Mouse (Mus musculus): ENCODE results near the gene Icmt. TPM values are rescaled to one million over a fixed set of nuclear protein-coding genes. Genes with fewer than 3 reads are reported as not detected.

Gene Icmt
- polyA plus RNA-seq, 1 experiment from 2014 or later, result 23.7 TPM

DNA sequence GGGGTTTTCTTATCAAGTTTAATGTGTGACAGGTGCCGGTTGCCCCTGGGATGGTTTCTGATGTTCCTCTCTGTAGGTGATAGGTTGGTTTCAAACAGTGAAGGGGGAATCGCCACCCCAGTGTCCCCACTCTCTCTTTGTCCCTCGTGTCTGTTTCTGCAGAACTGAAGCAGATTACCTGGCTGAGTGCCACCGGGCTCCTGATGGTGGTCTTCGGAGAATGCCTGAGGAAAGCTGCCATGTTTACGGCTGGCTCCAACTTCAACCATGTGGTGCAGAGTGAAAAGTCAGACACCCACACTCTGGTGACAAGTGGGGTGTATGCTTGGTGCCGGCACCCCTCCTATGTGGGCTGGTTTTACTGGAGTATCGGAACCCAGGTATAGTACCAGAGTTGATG lies 3.3 kb downstream of the Icmt start:
- Histone ChIP-seq H3K9me3 (ENCODE audit: control insufficient read depth, low read length) (no peaks in the 10 kb centered on the region), H3K9ac (replicated peaks; ENCODE audit: low read length) (no peak overlapping the region), H3K4me1 (ENCODE audit: control insufficient read depth, insufficient read depth, low read length) (peaks cover 13% of the 10 kb centered on the region), H3K36me3 (ENCODE audit: control insufficient read depth, insufficient read depth, low read length) (peaks cover 57% of the 10 kb centered on the region), H3K27me3 (ENCODE audit: control insufficient read depth, insufficient read depth, low read length) (peaks cover 10% of the 10 kb centered on the region; the same call in 1 of the 2 replicates), H3K4me2 (ENCODE audit: low read length) (no peak overlapping the region), H3K4me3 (replicated peaks; ENCODE audit: low read depth, low read length) (no peak overlapping the region), H3K27ac (replicated peaks; ENCODE audit: low read depth, low read length) (no peak overlapping the region)
- no peak for DNase-seq
- WGBS, result 90% methylated on average over 8 of the region's 8 CpGs
- no peak for ATAC-seq (ENCODE audit: low FRiP score, low TSS enrichment)

- H3K27me3 ChIP-seq (ENCODE audit: control insufficient read depth, insufficient read depth, low read length), result 0 out of 2 replicates have a peak, but pooled peaks cover 4% of the 10 kb centered on the region
- ATAC-seq (ENCODE audit: low FRiP score, low TSS enrichment), result no peak
- H3K9me3 ChIP-seq (ENCODE audit: control insufficient read depth, low read length), result no peaks in the 10 kb centered on the region
- DNase-seq, result no peak
- peaks cover 9% of the 10 kb centered on the region for H3K4me1 ChIP-seq (ENCODE audit: control insufficient read depth, insufficient read depth, low read length)
- H3K9ac ChIP-seq (replicated peaks; ENCODE audit: low read length), result no peak overlapping the region
- H3K27ac ChIP-seq (replicated peaks; ENCODE audit: low read depth, low read length), result no peak overlapping the region
- H3K36me3 ChIP-seq (ENCODE audit: control insufficient read depth, insufficient read depth, low read length), result peaks cover 61% of the 10 kb centered on the region
- H3K4me2 ChIP-seq (ENCODE audit: low read length), result no peak overlapping the region
- 53% methylated on average over 11 of the region's 11 CpGs for WGBS
- no peak overlapping the region for H3K4me3 ChIP-seq (replicated peaks; ENCODE audit: low read depth, low read length)
Measured at GRCm38 (mm10) chr4:152302012-152302411, 5.0 kb downstream of the Icmt start.

DNA sequence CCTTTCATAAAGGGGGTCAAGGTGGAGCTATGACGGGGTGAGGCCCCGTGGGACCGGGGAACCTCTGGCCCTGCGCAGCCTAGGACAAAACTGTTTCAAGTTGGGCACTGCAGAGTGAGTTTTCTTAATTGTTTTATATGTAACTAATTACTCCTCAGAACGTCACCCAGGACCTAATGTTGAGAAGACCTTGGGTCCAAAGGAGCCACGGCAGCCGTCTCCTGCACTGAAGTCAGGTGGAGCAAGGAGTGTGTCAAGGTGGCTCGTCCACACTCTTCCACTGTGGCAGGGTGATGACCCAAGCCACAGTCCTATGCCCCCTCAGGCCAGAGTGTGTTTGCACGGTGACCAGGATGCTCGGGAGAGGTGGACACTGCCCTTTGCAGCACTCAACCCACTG lies 6.1 kb downstream of the Icmt start:
- Histone ChIP-seq H3K27me3 (ENCODE audit: control insufficient read depth, insufficient read depth, low read length) (0 out of 2 replicates have a peak, but pooled peaks cover 4% of the 10 kb centered on the region), H3K4me3 (replicated peaks; ENCODE audit: low read depth, low read length) (no peak overlapping the region), H3K9ac (replicated peaks; ENCODE audit: low read length) (no peak overlapping the region), H3K36me3 (ENCODE audit: control insufficient read depth, insufficient read depth, low read length) (peaks cover 63% of the 10 kb centered on the region), H3K27ac (replicated peaks; ENCODE audit: low read depth, low read length) (no peak overlapping the region), H3K9me3 (ENCODE audit: control insufficient read depth, low read length) (no peaks in the 10 kb centered on the region), H3K4me2 (ENCODE audit: low read length) (no peak overlapping the region), H3K4me1 (ENCODE audit: control insufficient read depth, insufficient read depth, low read length) (peaks cover 5% of the 10 kb centered on the region)
- ATAC-seq (ENCODE audit: low FRiP score, low TSS enrichment) (no peak), DNase-seq (no peak)
- WGBS, result 93% methylated on average over 10 of the region's 10 CpGs

DNA sequence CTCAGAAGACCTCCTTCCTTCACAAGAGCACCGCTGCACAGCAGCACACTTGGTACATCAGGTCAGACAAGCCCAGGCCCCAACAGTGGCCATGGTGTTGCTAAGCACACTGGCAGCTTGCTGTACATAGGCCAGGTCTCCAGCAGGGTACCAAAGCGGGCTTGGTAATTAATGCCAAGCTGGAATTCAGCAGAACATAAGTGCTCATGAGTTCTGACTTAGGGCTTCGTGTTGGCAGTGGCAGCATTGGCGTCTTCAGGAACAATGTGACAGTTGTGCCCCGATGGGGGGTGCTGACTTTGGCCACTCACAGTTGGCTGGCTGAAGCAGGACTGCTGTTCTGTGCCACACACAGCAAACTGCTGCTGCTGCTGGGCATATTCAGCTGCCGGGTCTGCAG lies 7.7 kb downstream of the Icmt start:
- WGBS, result 95% methylated on average over 6 of the region's 6 CpGs

DNA sequence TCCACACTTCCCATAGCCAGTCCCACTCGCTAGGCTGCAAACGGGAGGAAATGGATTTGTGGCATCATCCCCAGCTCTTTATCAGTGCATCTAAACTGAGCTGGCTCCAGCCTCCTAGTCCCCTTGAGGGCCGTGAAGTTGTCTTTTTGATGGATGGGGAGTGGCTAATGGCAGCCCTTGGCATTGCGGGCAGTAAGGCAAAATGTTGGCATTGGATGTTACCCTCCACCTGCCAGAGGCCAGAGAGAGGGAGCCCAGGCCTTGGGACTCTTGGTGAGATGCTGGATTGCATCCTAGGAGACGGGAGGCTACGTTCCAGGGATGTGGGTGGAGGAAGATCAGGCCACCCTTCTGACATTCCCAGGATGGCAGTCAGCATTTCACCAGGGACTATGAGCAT lies 9.0 kb downstream of the Icmt start:
- no peak for DNase-seq
- peaks cover 10% of the 10 kb centered on the region for H3K27me3 ChIP-seq (ENCODE audit: control insufficient read depth, insufficient read depth, low read length)
- H3K4me3 ChIP-seq (replicated peaks; ENCODE audit: low read depth, low read length), result no peak overlapping the region
- H3K36me3 ChIP-seq (ENCODE audit: control insufficient read depth, insufficient read depth, low read length), result peaks cover 54% of the 10 kb centered on the region
- H3K9ac ChIP-seq (replicated peaks; ENCODE audit: low read length), result no peak overlapping the region
- no peaks in the 10 kb centered on the region for H3K9me3 ChIP-seq (ENCODE audit: control insufficient read depth, low read length)
- no peak overlapping the region for H3K4me2 ChIP-seq (ENCODE audit: low read length)
- no peak for ATAC-seq (ENCODE audit: low FRiP score, low TSS enrichment)
- H3K4me1 ChIP-seq (ENCODE audit: control insufficient read depth, insufficient read depth, low read length), result no peaks in the 10 kb centered on the region
- no peak overlapping the region for H3K27ac ChIP-seq (replicated peaks; ENCODE audit: low read depth, low read length)
- WGBS, result 85% methylated on average over 6 of the region's 6 CpGs

More for the DNA sequence above, 7.7 kb downstream of the Icmt start:
- Histone ChIP-seq H3K4me2 (ENCODE audit: low read length) (no peak overlapping the region), H3K9me3 (ENCODE audit: control insufficient read depth, low read length) (no peaks in the 10 kb centered on the region), H3K27me3 (ENCODE audit: control insufficient read depth, insufficient read depth, low read length) (peaks cover under 1% of the 10 kb centered on the region; the same call in 1 of the 2 replicates), H3K4me3 (replicated peaks; ENCODE audit: low read depth, low read length) (no peak overlapping the region), H3K36me3 (ENCODE audit: control insufficient read depth, insufficient read depth, low read length) (peaks cover 67% of the 10 kb centered on the region), H3K27ac (replicated peaks; ENCODE audit: low read depth, low read length) (no peak overlapping the region), H3K9ac (replicated peaks; ENCODE audit: low read length) (no peak overlapping the region), H3K4me1 (ENCODE audit: control insufficient read depth, insufficient read depth, low read length) (no peaks in the 10 kb centered on the region)
- DNase-seq (no peak), ATAC-seq (ENCODE audit: low FRiP score, low TSS enrichment) (no peak)

DNA sequence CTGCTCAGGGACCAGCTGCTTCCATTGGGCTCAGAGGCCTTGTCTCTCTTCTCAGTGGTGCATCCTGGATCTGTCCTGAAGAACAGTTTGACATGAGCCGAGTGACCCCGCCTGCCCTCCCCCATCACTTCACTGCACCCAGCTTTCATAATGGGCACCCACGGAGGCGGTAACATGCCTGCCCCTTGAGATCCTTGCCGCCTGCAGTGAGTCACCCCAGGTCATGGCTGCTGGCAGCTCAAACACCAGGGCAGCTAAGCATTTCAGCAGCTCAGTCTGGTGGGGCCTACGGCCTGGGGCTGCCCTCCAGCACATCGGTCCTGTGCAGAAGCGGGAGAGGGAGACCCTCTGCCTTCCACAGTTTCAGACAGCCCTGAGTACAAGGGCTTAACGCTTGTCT lies 10.5 kb downstream of the Icmt start:
- H3K27me3 ChIP-seq (ENCODE audit: control insufficient read depth, insufficient read depth, low read length), result peaks cover 25% of the 10 kb centered on the region
- peaks cover 41% of the 10 kb centered on the region for H3K36me3 ChIP-seq (ENCODE audit: control insufficient read depth, insufficient read depth, low read length)
- 80% methylated on average over 9 of the region's 9 CpGs for WGBS
- DNase-seq (no peak), ATAC-seq (ENCODE audit: low FRiP score, low TSS enrichment) (no peak)
- H3K27ac ChIP-seq (replicated peaks; ENCODE audit: low read depth, low read length), result no peak overlapping the region
- H3K4me2 ChIP-seq (ENCODE audit: low read length), result no peak overlapping the region
- H3K4me1 ChIP-seq (ENCODE audit: control insufficient read depth, insufficient read depth, low read length), result no peaks in the 10 kb centered on the region
- no peak overlapping the region for H3K9ac ChIP-seq (replicated peaks; ENCODE audit: low read length)
- no peaks in the 10 kb centered on the region for H3K9me3 ChIP-seq (ENCODE audit: control insufficient read depth, low read length)
- H3K4me3 ChIP-seq (replicated peaks; ENCODE audit: low read depth, low read length), result no peak overlapping the region

DNA sequence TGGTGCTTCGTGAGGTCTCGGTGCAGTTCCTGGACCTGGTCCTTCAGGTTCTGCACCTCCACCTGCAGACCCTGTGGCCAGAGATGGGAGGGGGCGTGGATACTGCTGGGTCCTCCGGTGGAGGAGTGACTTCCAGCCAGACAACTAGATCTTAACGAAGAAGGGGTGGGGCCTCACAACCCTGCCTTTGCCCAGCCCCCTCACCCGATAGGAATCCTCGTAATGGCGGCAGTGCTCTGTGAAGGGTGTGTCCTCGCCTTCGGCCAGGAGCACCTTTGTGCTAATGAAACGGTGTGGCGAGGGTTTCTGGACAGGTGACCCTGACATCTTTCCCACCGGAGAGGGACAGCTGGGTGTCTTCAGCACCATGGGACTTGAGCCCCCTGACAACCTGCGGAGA lies 15.2 kb downstream of the Icmt start:
- no peak for ATAC-seq (ENCODE audit: low FRiP score, low TSS enrichment)
- Histone ChIP-seq H3K4me2 (ENCODE audit: low read length) (peak overlapping the region; percentile 63), H3K27ac (replicated peaks; ENCODE audit: low read depth, low read length) (no peak overlapping the region), H3K9ac (replicated peaks; ENCODE audit: low read length) (0 out of 2 replicates have a peak overlapping the region, but pooled peaks have one; percentile 9), H3K9me3 (ENCODE audit: control insufficient read depth, low read length) (no peaks in the 10 kb centered on the region), H3K27me3 (ENCODE audit: control insufficient read depth, insufficient read depth, low read length) (peaks cover 71% of the 10 kb centered on the region), H3K36me3 (ENCODE audit: control insufficient read depth, insufficient read depth, low read length) (0 out of 2 replicates have a peak, but pooled peaks cover 8% of the 10 kb centered on the region), H3K4me1 (ENCODE audit: control insufficient read depth, insufficient read depth, low read length) (peaks cover 6% of the 10 kb centered on the region; the same call in 1 of the 2 replicates), H3K4me3 (replicated peaks; ENCODE audit: low read depth, low read length) (peak overlapping the region; percentile 38; the same call in 1 of the 2 replicates)
- WGBS, result 2% methylated on average over 14 of the region's 14 CpGs
- DNase-seq, result no peak

DNA sequence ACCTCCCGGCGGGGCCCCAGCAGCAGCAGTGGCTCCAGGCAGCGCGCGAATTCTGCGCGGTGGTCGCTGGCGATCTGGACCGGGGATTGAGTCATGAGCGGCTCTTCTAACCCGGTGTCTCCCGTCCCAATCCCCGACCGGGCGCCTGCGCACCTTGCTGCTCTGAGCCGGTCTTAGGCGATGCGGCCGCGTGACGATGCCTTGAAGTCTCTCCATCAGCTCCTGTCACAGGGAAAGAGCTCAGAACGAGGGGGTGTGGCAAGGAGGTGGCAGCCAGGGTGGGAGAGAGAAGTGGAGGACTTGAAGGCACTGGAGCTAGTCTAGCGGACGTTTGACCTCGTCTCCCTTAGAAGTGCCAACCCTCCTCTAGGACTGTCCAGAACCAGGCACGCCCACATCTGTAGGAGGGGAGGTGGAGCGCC lies 16.2 kb downstream of the Icmt start:
- Histone ChIP-seq H3K27ac (replicated peaks; ENCODE audit: low read depth, low read length) (no peak overlapping the region), H3K4me2 (ENCODE audit: low read length) (peak overlapping the region; percentile 63), H3K27me3 (ENCODE audit: control insufficient read depth, insufficient read depth, low read length) (peaks cover 81% of the 10 kb centered on the region), H3K4me1 (ENCODE audit: control insufficient read depth, insufficient read depth, low read length) (peaks cover 6% of the 10 kb centered on the region; the same call in 1 of the 2 replicates), H3K9ac (replicated peaks; ENCODE audit: low read length) (peak overlapping the region; percentile 49), H3K36me3 (ENCODE audit: control insufficient read depth, insufficient read depth, low read length) (0 out of 2 replicates have a peak, but pooled peaks cover 6% of the 10 kb centered on the region), H3K4me3 (replicated peaks; ENCODE audit: low read depth, low read length) (peak overlapping the region; percentile 38), H3K9me3 (ENCODE audit: control insufficient read depth, low read length) (no peaks in the 10 kb centered on the region)
- ATAC-seq (ENCODE audit: low FRiP score, low TSS enrichment) (peak; percentile 38; the same call in 1 of the 2 replicates), DNase-seq (peak; percentile 73)
- 1% methylated on average over 29 of the region's 29 CpGs for WGBS

DNA sequence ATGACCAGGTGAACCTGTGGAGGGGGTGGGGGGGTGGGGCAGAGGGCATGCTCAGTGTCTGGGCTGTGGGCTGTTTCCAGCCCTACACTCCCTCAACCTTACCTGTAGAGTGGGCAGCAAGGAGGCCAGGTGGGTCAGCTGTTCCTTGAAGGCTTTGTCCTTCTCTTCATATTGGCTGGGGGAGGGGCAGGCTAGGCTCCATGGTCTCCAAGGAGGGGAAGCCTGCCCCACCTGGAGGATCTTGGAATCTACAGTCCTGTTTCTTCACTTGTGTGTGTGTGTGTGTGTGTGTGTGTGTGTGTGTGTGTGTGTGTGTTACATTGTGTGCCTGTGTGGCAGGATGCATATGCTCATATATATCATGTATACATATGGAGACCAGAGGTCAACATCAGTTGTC lies 16.9 kb downstream of the Icmt start:
- no peak overlapping the region for H3K27ac ChIP-seq (replicated peaks; ENCODE audit: low read depth, low read length)
- peak overlapping the region; percentile 63 for H3K4me2 ChIP-seq (ENCODE audit: low read length)
- ATAC-seq (ENCODE audit: low FRiP score, low TSS enrichment) (peak; percentile 51; the same call in 1 of the 2 replicates), DNase-seq (peak; percentile 76)
- H3K9ac ChIP-seq (replicated peaks; ENCODE audit: low read length), result peak overlapping the region; percentile 49; the same call in 1 of the 2 replicates
- peaks cover 6% of the 10 kb centered on the region; the same call in 1 of the 2 replicates for H3K4me1 ChIP-seq (ENCODE audit: control insufficient read depth, insufficient read depth, low read length)
- H3K9me3 ChIP-seq (ENCODE audit: control insufficient read depth, low read length), result no peaks in the 10 kb centered on the region
- peak overlapping the region; percentile 38 for H3K4me3 ChIP-seq (replicated peaks; ENCODE audit: low read depth, low read length)
- 0 out of 2 replicates have a peak, but pooled peaks cover 3% of the 10 kb centered on the region for H3K36me3 ChIP-seq (ENCODE audit: control insufficient read depth, insufficient read depth, low read length)
- H3K27me3 ChIP-seq (ENCODE audit: control insufficient read depth, insufficient read depth, low read length), result peaks cover 88% of the 10 kb centered on the region
